Mouse (Mus musculus) forebrain, embryonic 15.5 days (tissue): ENCODE data around the gene Hmgcs2. TPM values are rescaled to one million over a fixed set of nuclear protein-coding genes. Genes with fewer than 3 reads are reported as not detected.
"Not testable (repeated sequence)": the region's sequence is repeated elsewhere in the genome, so short reads cannot be mapped to it uniquely, and the experiment has no call there.

Experiments used
- ATAC-seq: fragments of 200-750 bp; cut with Nextera tagmentation; replicated peaks from 2 replicates; pipeline ENCODE4 v1.8.0; 2017; ENCODE audit warnings: mild to moderate bottlenecking, moderate TSS enrichment, moderate library complexity
- H3K27ac ChIP-seq: fragments of 300-500 bp; sonication (generic); replicated peaks from 2 replicates; pipeline ENCODE4 v1.5.1; 2015; ENCODE audit warnings: mild to moderate bottlenecking, inconsistent platforms
- H3K27me3 ChIP-seq: fragments of 300-500 bp; sonication (generic); 2 replicates; pipeline ENCODE4 v1.6.1; 2015; ENCODE audit warnings: inconsistent platforms
- H3K36me3 ChIP-seq: fragments of 300-500 bp; sonication (generic); 2 replicates; pipeline ENCODE4 v1.6.1; 2015; ENCODE audit warnings: mild to moderate bottlenecking, inconsistent platforms
- H3K4me1 ChIP-seq: fragments of 300-500 bp; sonication (generic); 2 replicates; pipeline ENCODE4 v1.6.1; 2015; ENCODE audit warnings: inconsistent platforms
- H3K4me2 ChIP-seq: fragments of 300-500 bp; sonication (generic); replicated peaks from 2 replicates; pipeline ENCODE4 v1.6.1; 2015; ENCODE audit warnings: mild to moderate bottlenecking, inconsistent platforms
- H3K4me3 ChIP-seq: fragments of 300-500 bp; sonication (generic); 2 replicates; pipeline ENCODE4 v1.5.1; 2015; ENCODE audit warnings: mild to moderate bottlenecking, inconsistent platforms
- H3K9ac ChIP-seq: fragments of 300-500 bp; sonication (generic); replicated peaks from 2 replicates; pipeline ENCODE4 v1.6.1; 2015; ENCODE audit warnings: mild to moderate bottlenecking, inconsistent platforms
- H3K9me3 ChIP-seq: fragments of 300-500 bp; sonication (generic); 2 replicates; pipeline ENCODE4 v1.6.1; 2016; ENCODE audit warnings: inconsistent platforms
- WGBS: fragments of 180-500 bp; shearing (Covaris S2); methylation state at CpG from one replicate; pipeline ENCODE4 v1.1.7; 2015; ENCODE audit warnings: mixed read lengths; 5-methylcytosine and 5-hydroxymethylcytosine counted together
- polyA plus RNA-seq: library from polyadenylated mRNA; unstranded; fragments of >200 nt; fragmentation: Nextera tagmentation; extraction: Ambion mirVana; gene quantifications from 2 replicates; pipeline ENCODE4 v1.2.1, GENCODE M21; 2015

The Hmgcs2 gene
- polyA plus RNA-seq, 1 experiment from 2014 or later = 8.2 TPM

DNA sequence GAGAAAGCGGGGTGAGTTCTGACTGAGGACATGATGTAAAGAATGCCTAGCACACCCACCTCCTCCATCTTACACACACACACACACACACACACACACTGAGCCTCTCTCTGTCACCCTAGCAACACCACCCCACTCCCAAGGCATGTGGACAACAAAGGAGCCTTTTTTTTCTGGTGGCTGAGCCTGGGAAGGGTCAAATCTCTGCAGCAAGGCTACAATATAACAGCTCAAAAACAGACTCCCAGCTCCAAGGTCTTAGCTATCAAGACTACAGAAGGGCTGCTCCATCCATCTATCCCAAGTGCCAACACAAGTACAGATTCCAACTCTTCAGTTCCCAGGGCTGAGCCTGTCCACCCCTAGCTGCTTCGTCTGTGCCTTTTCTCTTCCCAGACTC lies 39.0 kb downstream of the Hmgcs2 start:
- ATAC-seq = peak; percentile 84
- H3K27ac ChIP-seq = peak overlapping the region; percentile 49
- WGBS = 19% methylated on average over 2 of the region's 2 CpGs
- no peak overlapping the region for H3K9ac ChIP-seq
- no peaks in the 10 kb centered on the region for H3K9me3 ChIP-seq
- no peak overlapping the region for H3K4me2 ChIP-seq
- H3K27me3 ChIP-seq = no peaks in the 10 kb centered on the region
- no peaks in the 10 kb centered on the region for H3K36me3 ChIP-seq
- H3K4me1 ChIP-seq = peaks cover 14% of the 10 kb centered on the region
- H3K4me3 ChIP-seq = no peak overlapping the region

DNA sequence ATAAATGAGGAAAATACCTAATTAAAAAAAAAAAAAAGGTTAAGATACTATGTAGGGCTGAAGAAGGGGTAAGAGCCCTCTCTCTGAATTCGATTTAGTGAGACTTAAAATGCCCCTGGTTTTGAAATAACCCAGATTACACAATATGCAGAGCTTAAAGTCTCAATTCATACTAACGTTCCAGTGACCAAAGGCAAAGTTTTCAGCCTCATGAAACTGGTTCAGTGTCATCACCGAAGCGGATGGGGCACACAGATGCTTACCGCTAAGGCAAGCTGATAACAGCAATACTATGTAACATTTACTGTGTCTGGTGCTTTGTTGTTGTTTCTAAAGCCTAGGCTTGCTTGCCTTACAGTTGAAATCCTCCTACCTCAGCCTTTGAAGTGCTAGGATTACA lies 42.0 kb downstream of the Hmgcs2 start:
- H3K4me2 ChIP-seq = no peak overlapping the region
- 93% methylated on average over 5 of the region's 5 CpGs for WGBS
- no peak overlapping the region for H3K4me3 ChIP-seq
- no peaks in the 10 kb centered on the region for H3K27me3 ChIP-seq
- no peaks in the 10 kb centered on the region; the same call in 1 of the 2 replicates for H3K36me3 ChIP-seq
- H3K4me1 ChIP-seq = peaks cover 8% of the 10 kb centered on the region
- H3K9ac ChIP-seq = no peak overlapping the region
- H3K27ac ChIP-seq = no peak overlapping the region
- H3K9me3 ChIP-seq = no peaks in the 10 kb centered on the region
- no peak for ATAC-seq

DNA sequence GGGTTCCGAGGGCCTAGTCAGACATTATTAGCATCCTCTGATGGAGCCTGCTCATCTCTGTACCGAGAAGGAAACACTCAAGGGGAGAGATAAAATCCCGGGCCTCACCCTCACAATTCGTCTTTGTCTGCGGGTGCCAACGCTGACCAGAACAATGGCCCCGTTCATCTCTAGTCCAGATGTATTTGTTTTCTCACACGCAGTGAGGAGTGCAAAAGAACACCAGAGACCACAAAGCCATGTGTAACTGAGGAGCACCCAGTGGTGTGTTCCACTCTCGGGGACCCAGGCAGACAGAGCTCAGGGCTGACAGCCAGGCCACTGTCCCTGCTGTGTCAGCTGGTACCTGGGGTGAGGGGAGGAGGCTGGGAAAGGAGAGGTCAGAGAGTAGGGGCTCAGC lies 44.0 kb downstream of the Hmgcs2 start:
- no peaks in the 10 kb centered on the region for H3K27me3 ChIP-seq
- no peaks in the 10 kb centered on the region for H3K4me1 ChIP-seq
- H3K9ac ChIP-seq = no peak overlapping the region
- no peaks in the 10 kb centered on the region; the same call in 1 of the 2 replicates for H3K36me3 ChIP-seq
- WGBS = 70% methylated on average over 9 of the region's 9 CpGs
- no peak overlapping the region for H3K4me2 ChIP-seq
- no peak for ATAC-seq
- H3K27ac ChIP-seq = no peak overlapping the region
- H3K4me3 ChIP-seq = no peak overlapping the region
- H3K9me3 ChIP-seq = no peaks in the 10 kb centered on the region

DNA sequence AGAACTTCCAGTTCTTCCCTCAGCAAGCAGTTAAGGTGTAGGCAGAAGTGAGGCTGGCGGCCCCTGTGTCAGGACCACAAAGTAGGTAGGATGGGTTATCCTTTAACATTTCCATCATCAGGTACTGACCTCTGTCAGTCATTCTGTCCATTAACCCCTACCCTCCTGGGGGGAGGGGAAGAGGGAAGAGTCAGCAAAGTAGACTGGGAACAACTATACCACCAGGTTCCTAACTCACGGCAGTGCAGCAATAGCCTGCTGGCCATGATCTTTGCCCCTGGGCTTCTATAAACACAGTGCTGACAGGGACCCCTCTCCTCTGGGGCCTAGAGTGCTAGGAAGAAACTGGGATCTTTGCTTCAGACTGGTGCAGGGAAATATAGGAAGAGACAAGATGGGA lies 53.8 kb downstream of the Hmgcs2 start:
- no peaks in the 10 kb centered on the region for H3K9me3 ChIP-seq
- WGBS = 81% methylated on average over 2 of the region's 2 CpGs
- H3K27ac ChIP-seq = no peak overlapping the region
- no peaks in the 10 kb centered on the region for H3K27me3 ChIP-seq
- H3K4me3 ChIP-seq = no peak overlapping the region
- H3K36me3 ChIP-seq = 0 out of 2 replicates have a peak, but pooled peaks cover 7% of the 10 kb centered on the region
- ATAC-seq = no peak
- no peak overlapping the region for H3K9ac ChIP-seq
- peaks cover 32% of the 10 kb centered on the region for H3K4me1 ChIP-seq
- no peak overlapping the region for H3K4me2 ChIP-seq

DNA sequence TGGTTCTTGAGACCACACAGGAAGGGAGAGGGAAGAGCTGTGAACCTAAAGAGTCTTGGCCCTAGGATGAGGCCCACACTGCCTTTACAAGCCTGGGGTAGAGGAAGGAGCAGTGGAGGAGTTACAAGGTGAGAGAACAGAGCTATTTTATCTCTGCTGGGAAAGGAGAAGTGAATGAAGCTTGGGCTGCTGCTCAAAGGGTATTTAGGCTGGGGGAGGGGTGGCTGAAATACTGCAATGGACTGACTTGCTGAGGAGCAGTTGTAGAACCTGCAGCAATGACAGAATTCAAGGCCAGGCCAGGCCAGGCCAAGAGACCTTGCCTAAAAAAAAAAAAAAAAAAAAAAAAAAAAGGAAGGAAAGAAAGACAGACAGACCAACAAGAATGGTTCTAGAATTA lies 55.1 kb downstream of the Hmgcs2 start:
- ATAC-seq = no peak
- Histone ChIP-seq H3K27me3 (no peaks in the 10 kb centered on the region), H3K36me3 (0 out of 2 replicates have a peak, but pooled peaks cover 7% of the 10 kb centered on the region), H3K4me2 (no peak overlapping the region), H3K4me3 (no peak overlapping the region), H3K9me3 (no peaks in the 10 kb centered on the region), H3K27ac (no peak overlapping the region), H3K4me1 (peaks cover 37% of the 10 kb centered on the region), H3K9ac (no peak overlapping the region)

DNA sequence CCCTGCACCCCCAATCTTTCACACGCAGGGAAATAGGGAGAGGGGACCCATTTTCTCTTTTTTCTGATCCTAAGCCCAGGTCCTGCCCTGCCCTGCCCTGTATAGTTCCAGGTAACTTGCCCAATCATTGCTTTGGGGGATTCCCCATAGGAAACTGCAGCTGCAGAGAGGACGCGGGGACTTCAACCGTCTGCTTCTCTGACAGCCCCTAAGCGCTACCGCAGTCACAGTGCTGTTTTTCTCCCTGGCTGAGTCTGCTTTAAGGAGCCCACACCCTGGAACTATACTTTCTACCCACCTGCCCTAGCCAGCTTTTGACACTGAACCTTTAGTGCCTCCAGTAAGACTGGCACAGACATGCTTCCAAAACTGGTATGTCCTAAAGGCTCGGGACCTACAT lies 55.7 kb downstream of the Hmgcs2 start:
- ATAC-seq = no peak
- H3K27me3 ChIP-seq = no peaks in the 10 kb centered on the region
- no peak overlapping the region for H3K4me3 ChIP-seq
- H3K4me1 ChIP-seq = peaks cover 37% of the 10 kb centered on the region
- 0 out of 2 replicates have a peak, but pooled peaks cover 7% of the 10 kb centered on the region for H3K36me3 ChIP-seq
- no peak overlapping the region for H3K4me2 ChIP-seq
- H3K9ac ChIP-seq = no peak overlapping the region
- WGBS = 73% methylated on average over 7 of the region's 7 CpGs
- no peaks in the 10 kb centered on the region for H3K9me3 ChIP-seq
- no peak overlapping the region for H3K27ac ChIP-seq

DNA sequence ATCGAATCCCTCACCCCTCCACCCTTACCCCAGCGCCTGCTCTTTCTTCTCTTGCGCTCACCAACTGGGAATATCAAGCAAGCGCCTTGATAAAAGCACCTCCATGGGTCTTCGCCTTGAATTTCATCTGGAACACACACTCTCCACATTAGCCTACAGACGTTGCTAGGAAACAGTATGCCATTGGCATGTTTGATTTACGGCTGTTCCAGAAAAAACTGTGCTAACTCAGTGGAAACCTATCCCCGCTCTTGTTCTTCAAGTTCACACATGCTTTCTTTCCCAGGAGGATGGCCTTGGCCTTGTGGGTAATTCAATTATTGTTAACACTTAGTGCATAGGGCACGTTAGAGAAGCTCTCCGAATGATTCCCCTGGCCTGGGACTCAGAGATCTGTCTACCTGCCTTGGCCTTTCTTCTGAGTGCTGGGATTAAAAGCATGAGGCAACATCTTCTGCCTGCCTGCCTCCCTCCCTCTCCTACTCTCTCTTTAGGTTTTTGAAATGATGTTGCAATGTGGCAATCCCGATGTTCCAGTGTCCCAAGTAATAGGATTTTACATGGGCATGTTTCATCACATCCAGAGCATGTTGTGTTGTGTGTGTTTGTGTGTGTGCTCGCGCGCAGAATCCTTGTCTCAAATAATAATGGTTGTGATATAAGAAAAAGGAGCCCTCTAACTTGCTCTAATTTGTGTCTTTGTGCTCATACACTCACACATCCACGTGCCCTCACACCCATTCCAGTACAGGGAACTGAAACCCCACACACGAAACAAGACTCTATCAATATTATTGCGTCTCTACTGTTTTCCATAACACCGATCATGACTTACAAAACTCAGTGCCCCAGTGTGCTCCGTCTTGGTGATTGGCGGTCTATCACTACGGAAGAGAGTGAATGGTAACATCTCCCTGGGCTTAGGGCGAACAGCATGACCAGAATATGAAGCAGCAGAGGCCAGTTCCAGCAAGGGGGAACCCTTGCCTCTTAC lies 56.7 kb downstream of the Hmgcs2 start:
- WGBS = 62% methylated on average over 22 of the region's 22 CpGs
- no peak; the same call in 1 of the 2 replicates for ATAC-seq
- Histone ChIP-seq H3K36me3 (0 out of 2 replicates have a peak, but pooled peaks cover 7% of the 10 kb centered on the region), H3K27me3 (no peaks in the 10 kb centered on the region), H3K27ac (peak overlapping the region; percentile 0; the same call in 1 of the 2 replicates), H3K4me3 (no peak overlapping the region), H3K4me1 (peaks cover 37% of the 10 kb centered on the region), H3K9me3 (no peaks in the 10 kb centered on the region), H3K4me2 (peak overlapping the region; percentile 97), H3K9ac (no peak overlapping the region)

DNA sequence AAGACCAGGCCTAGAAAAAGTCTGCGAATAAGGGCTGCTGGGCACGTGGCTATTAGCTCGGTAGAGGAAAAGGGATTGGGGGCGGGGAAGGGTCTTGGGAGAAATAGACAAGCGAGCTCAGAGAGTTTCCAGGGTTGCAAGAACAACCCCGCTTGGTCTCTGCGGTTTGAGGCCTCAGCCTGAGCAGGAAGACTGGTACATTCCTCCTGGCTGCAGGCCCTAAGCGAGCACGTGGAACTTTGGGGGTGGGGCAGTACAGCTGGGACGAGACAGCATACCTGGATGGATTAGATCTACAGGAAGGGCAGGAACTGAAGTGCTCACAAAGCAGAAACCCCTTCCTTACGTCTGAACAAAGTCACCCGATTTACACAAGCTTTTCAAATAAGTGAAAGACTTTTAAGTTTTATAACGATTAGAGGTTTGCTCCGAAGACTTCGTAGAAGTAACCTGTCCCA lies 58.4 kb downstream of the Hmgcs2 start:
- H3K27me3 ChIP-seq = no peaks in the 10 kb centered on the region
- H3K9me3 ChIP-seq = no peaks in the 10 kb centered on the region
- under 1% methylated on average over 15 of the region's 15 CpGs for WGBS
- peak overlapping the region; percentile 56 for H3K4me3 ChIP-seq
- H3K4me1 ChIP-seq = peaks cover 37% of the 10 kb centered on the region
- H3K36me3 ChIP-seq = no peaks in the 10 kb centered on the region
- ATAC-seq = peak; percentile 41
- peak overlapping the region; percentile 97 for H3K4me2 ChIP-seq
- H3K27ac ChIP-seq = peak overlapping the region; percentile 67
- H3K9ac ChIP-seq = peak overlapping the region; percentile 53

DNA sequence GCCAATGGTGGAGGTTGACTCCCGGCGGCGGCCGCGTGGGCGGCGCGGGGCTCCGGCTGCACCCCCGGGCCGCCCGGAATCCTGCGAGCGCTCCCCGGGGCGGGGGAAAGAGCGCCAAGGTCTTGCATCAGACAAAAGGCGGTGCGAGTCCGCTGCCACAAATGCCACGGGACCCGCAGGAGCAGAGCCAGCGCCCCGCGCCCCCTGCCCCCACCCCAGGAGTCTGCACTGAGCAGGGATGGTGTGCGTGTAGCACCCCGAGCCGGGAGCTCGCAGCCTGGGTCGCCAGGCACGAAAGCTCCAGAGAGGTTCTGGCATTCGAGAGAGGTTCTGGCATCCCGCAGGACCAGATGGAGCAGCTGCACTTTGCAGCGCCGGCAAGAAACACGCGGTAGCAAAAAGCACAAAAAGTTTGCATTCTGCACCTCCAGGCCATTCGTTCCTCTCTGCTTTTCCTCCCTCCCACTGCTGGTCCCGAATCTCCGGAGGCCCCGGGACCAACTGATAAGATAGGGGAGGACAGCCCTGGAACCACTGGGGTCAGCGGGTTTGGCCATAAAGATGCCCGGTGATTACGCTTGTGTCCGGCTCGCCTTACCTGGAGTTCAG lies 59.0 kb downstream of the Hmgcs2 start:
- Histone ChIP-seq H3K4me3 (peak overlapping the region; percentile 56), H3K4me2 (peak overlapping the region; percentile 97), H3K27me3 (no peaks in the 10 kb centered on the region), H3K27ac (peak overlapping the region; percentile 67), H3K4me1 (peaks cover 37% of the 10 kb centered on the region), H3K36me3 (no peaks in the 10 kb centered on the region), H3K9me3 (no peaks in the 10 kb centered on the region), H3K9ac (peak overlapping the region; percentile 53)
- peak; percentile 81 for ATAC-seq
- under 1% methylated on average over 46 of the region's 46 CpGs for WGBS

DNA sequence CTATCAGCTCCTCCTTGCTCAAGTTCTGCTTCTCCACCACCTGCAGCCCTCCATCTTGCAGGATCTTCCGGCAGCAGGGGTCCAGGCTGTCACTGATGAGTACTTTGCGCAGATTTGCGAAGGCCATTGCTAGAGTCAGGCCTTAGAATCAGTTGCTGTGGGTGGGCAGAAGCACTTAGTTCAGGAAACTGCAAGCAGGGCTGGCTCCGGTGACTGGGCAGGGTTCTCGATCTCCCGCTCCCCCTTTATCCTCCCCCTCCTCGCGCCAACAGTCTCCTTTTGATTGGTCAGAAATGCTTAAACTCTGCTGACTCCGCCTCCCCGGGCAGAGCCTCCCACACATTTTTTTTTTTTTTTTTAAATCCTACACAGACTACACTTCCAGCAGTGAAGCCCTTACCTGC lies 59.5 kb downstream of the Hmgcs2 start, which contains the start of gene Phgdh:
TSS of gene Phgdh (minus strand) at position 285 of the 404 bp plus-strand sequence.
- H3K27me3 ChIP-seq, H3K36me3 ChIP-seq, H3K9me3 ChIP-seq: not testable (repeated sequence)
- peak within 1 kb of the TSS; percentile 67 for H3K27ac ChIP-seq
- 0% methylated on average over 10 of the region's 10 CpGs for WGBS
- H3K4me2 ChIP-seq = peak within 1 kb of the TSS; percentile 97
- peak; percentile 61 for ATAC-seq
- peak within 1 kb of the TSS; percentile 56 for H3K4me3 ChIP-seq
- H3K4me1 ChIP-seq = peaks cover 37% of the 10 kb centered on the region
- peak within 1 kb of the TSS; percentile 53 for H3K9ac ChIP-seq

DNA sequence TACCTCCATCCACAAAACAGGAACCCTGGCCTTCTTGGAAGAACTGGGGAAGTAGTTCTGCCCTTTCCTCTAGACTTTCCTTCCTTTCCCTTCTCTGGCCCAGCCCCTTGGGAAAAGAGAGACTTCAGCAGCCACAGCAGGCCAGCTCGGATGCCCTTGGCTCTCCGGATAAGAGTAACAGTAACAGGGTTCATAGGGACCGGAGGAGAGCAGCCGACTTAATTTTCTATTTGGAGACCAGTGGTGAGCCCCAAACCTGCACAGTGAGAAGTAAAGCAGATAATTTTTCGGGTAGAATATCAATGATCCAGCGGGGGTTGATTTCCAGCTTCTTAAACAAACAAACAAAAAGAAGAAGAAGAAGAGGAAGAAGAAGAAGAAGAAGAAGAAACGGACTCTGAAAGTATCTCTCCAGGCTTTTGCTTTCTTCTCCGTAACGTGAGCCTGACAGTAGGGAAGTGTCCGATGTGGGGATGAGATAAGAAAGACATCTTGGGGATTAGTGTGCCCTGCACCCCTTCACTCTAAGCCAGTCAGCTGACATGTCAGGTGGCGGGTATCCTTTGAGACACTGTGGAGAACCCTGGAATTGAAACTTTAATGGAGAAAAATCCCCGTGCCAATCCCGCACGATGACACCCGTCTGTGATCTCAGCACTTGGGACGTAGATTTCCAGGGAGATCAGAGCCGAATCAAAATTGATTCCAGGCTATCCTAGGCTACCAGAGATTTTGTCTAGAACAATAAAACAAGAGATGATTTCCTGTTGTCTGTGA lies 60.8 kb downstream of the Hmgcs2 start:
- Histone ChIP-seq H3K27me3 (no peaks in the 10 kb centered on the region), H3K9me3 (no peaks in the 10 kb centered on the region), H3K4me2 (no peak overlapping the region), H3K4me3 (no peak overlapping the region), H3K4me1 (peaks cover 32% of the 10 kb centered on the region), H3K36me3 (no peaks in the 10 kb centered on the region), H3K9ac (no peak overlapping the region), H3K27ac (no peak overlapping the region)
- no peak for ATAC-seq
- WGBS = 86% methylated on average over 17 of the region's 17 CpGs
